Mouse (Mus musculus): Measurements from ENCODE around the gene Ndrg2. TPM values are rescaled to one million over a fixed set of nuclear protein-coding genes. Genes with fewer than 3 reads are reported as not detected.
"Not testable (repeated sequence)": the region's sequence is repeated elsewhere in the genome, so short reads cannot be mapped to it uniquely, and the experiment has no call there.

Ndrg2 gene
- polyA plus RNA-seq, 1 experiment from 2014 or later, result 10.4 TPM

DNA sequence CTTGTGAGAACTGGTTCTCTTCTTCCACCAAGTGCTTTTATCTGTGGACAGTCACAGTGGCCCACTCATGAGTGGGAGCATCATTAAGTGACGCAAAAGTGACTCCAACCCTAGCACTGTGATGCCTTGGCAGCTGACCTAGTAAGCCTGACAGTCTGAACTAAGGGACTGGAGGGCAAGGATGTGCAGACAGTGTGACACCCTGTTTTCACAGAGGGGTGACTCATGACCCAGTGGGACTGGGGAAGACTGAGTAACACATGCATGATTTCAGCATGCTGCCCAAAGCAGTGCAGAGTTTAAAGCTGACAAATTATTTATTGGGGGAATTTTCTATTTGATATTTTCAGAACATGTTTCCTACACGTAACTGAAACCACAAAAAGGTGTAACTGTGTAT is 43.2 kb downstream of the Ndrg2 start:
- Histone ChIP-seq H3K4me2 (ENCODE audit: low read depth) (no peak overlapping the region), H3K4me1 (ENCODE audit: control insufficient read depth, insufficient read depth, low read length) (no peaks in the 10 kb centered on the region), H3K4me3 (ENCODE audit: low read depth, low read length) (no peak overlapping the region), H3K36me3 (ENCODE audit: control insufficient read depth, insufficient read depth, low read length) (no peaks in the 10 kb centered on the region), H3K9ac (ENCODE audit: low read length) (no peak overlapping the region), H3K9me3 (ENCODE audit: control insufficient read depth, low read length) (no peaks in the 10 kb centered on the region), H3K27ac (ENCODE audit: low read depth, low read length) (no peak overlapping the region), H3K27me3 (ENCODE audit: control insufficient read depth, insufficient read depth, low read length) (no peaks in the 10 kb centered on the region)
- ATAC-seq (ENCODE audit: insufficient read depth, low FRiP score, low TSS enrichment) (no peak), DNase-seq (ENCODE audit: low spot score) (no peak)
- WGBS, result 73% methylated on average over 2 of the region's 2 CpGs

GRCm38 (mm10) chr14:51863603-51864002 is 50.4 kb downstream of the Ndrg2 start:
- ATAC-seq (ENCODE audit: insufficient read depth, low FRiP score, low TSS enrichment); H3K4me1 ChIP-seq (ENCODE audit: control insufficient read depth, insufficient read depth, low read length); H3K9me3 ChIP-seq (ENCODE audit: control insufficient read depth, low read length); H3K36me3 ChIP-seq (ENCODE audit: control insufficient read depth, insufficient read depth, low read length); H3K27me3 ChIP-seq (ENCODE audit: control insufficient read depth, insufficient read depth, low read length); H3K4me3 ChIP-seq (ENCODE audit: low read depth, low read length); H3K27ac ChIP-seq (ENCODE audit: low read depth, low read length); H3K9ac ChIP-seq (ENCODE audit: low read length); H3K4me2 ChIP-seq (ENCODE audit: low read depth): not testable (repeated sequence)
- DNase-seq (ENCODE audit: low spot score), result peak; percentile 26
- WGBS, result 22% methylated on average over 1 of the region's 1 CpGs

DNA sequence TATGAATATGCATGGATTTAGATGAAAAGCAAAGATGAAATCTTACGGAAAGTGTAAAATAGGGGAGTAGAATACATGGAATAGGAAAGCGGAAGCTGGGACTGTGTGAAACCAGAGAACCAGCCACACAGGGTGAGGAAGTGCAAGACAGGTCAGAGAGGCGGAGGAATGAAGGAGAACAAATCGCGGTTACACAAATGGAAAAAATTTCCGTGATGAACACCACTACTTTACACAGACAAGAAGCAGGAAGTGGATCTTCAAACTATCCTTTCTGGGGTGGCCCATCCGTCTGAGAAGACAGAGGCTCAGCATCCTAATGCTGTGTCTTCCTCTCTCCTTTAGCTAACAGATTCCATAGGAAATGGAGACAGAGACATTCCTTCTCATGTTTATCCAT is 58.7 kb downstream of the Ndrg2 start:
- not testable (repeated sequence) for H3K4me2 ChIP-seq (ENCODE audit: low read depth); DNase-seq (ENCODE audit: low spot score); H3K36me3 ChIP-seq (ENCODE audit: control insufficient read depth, insufficient read depth, low read length); H3K4me3 ChIP-seq (ENCODE audit: low read depth, low read length); H3K4me1 ChIP-seq (ENCODE audit: control insufficient read depth, insufficient read depth, low read length); ATAC-seq (ENCODE audit: insufficient read depth, low FRiP score, low TSS enrichment); H3K27ac ChIP-seq (ENCODE audit: low read depth, low read length); H3K27me3 ChIP-seq (ENCODE audit: control insufficient read depth, insufficient read depth, low read length); H3K9me3 ChIP-seq (ENCODE audit: control insufficient read depth, low read length); H3K9ac ChIP-seq (ENCODE audit: low read length)
- WGBS, result 91% methylated on average over 7 of the region's 7 CpGs

Other genes with a start within 250 kb of the Ndrg2 start
- gene Gm17079, start 218.7 kb downstream of the Ndrg2 start, polyA plus RNA-seq (2014; fragmentation: Nextera tagmentation; extraction: Ambion mirVana), result not detected in 2 replicates
- gene Gm5800, start 197.0 kb downstream of the Ndrg2 start, polyA plus RNA-seq (2014; fragmentation: Nextera tagmentation; extraction: Ambion mirVana), result not detected in 2 replicates
- not detected in 2 replicates for gene Ang4, start 140.6 kb downstream of the Ndrg2 start, polyA plus RNA-seq (2014; fragmentation: Nextera tagmentation; extraction: Ambion mirVana)
- gene AY358078, start 114.1 kb downstream of the Ndrg2 start, polyA plus RNA-seq (2014; fragmentation: Nextera tagmentation; extraction: Ambion mirVana), result not detected in 2 replicates
- gene Ear6, start 60.5 kb downstream of the Ndrg2 start, polyA plus RNA-seq (2014; fragmentation: Nextera tagmentation; extraction: Ambion mirVana), result not detected in 2 replicates
- 58.8 and 58.9 TPM in 2 replicates for gene Mettl17, start 29.3 kb downstream of the Ndrg2 start, polyA plus RNA-seq (2014; fragmentation: Nextera tagmentation; extraction: Ambion mirVana)
- gene Slc39a2, start 21.3 kb downstream of the Ndrg2 start, polyA plus RNA-seq (2014; fragmentation: Nextera tagmentation; extraction: Ambion mirVana), result 0.23 and 0.40 TPM in 2 replicates
- not detected in 2 replicates for gene Tppp2, start 4.3 kb upstream of the Ndrg2 start, polyA plus RNA-seq (2014; fragmentation: Nextera tagmentation; extraction: Ambion mirVana)
- gene Rnase13, start 8.6 kb upstream of the Ndrg2 start, polyA plus RNA-seq (2014; fragmentation: Nextera tagmentation; extraction: Ambion mirVana), result not detected in 2 replicates
- 76.7 and 77.2 TPM in 2 replicates for gene Arhgef40, start 70.6 kb upstream of the Ndrg2 start, polyA plus RNA-seq (2014; fragmentation: Nextera tagmentation; extraction: Ambion mirVana)
- 0.61 and 1.6 TPM in 2 replicates for gene Tmem253, start 101.5 kb upstream of the Ndrg2 start, polyA plus RNA-seq (2014; fragmentation: Nextera tagmentation; extraction: Ambion mirVana)
- gene Zfp219, start 106.6 kb upstream of the Ndrg2 start, polyA plus RNA-seq (2014; fragmentation: Nextera tagmentation; extraction: Ambion mirVana), result 70.6 and 83.3 TPM in 2 replicates
- gene Olfr221, start 128.3 kb upstream of the Ndrg2 start, polyA plus RNA-seq (2014; fragmentation: Nextera tagmentation; extraction: Ambion mirVana), result not detected in 2 replicates
- gene Hnrnpc, start 189.9 kb upstream of the Ndrg2 start, polyA plus RNA-seq (2014; fragmentation: Nextera tagmentation; extraction: Ambion mirVana), result 901 and 908 TPM in 2 replicates
- 96.8 and 101 TPM in 2 replicates for gene Rpgrip1, start 196.5 kb upstream of the Ndrg2 start, polyA plus RNA-seq (2014; fragmentation: Nextera tagmentation; extraction: Ambion mirVana)